ENCODE assay signal across 10 mouse cellular contexts in genomic region chr14:60636608-60636980, GRCm38 (mm10). TPM values are rescaled to one million over a fixed set of nuclear protein-coding genes. Genes with fewer than 3 reads are reported as not detected.
A peak's percentile ranks its signal among the peaks of the same experiment; 100 is the strongest.
DNase-seq lines count a peak whose midpoint lies in the region; ATAC-seq and TF ChIP-seq lines count a peak whose summit lies in the region.
"Had no signal": no experiment of that assay in that cellular context is flagged by ENCODE, and none has a peak within 500 bp of the region (broad histone marks: within the 10 kb centered on the region; RNA-seq: fewer than 3 reads in every experiment).

No protein-coding gene starts in this region.

- peaks cover 32% of the 10 kb centered on the region for H3K4me1 ChIP-seq in liver, adult 2 months (ENCODE audit: control insufficient read depth, insufficient read depth, low read length)
- peaks cover 10% of the 10 kb centered on the region; the same call in 1 of the 2 replicates for H3K4me1 ChIP-seq in forebrain, postnatal 0 days (ENCODE audit: insufficient read depth)
- H3K4me1 ChIP-seq in liver, embryonic 11.5 days (replicated peaks; ENCODE audit: control insufficient read depth, insufficient read depth, low read length), result peaks cover 4% of the 10 kb centered on the region
- peaks cover 52% of the 10 kb centered on the region for H3K4me1 ChIP-seq in neural tube, embryonic 15.5 days

- peak overlapping the region; percentile 99 for H3K27ac ChIP-seq in liver, adult 2 months (replicated peaks; ENCODE audit: insufficient read depth, low read depth, low read length)
- H3K27ac ChIP-seq in forebrain, postnatal 0 days (ENCODE audit: low read depth, low read length), result no peak overlapping the region
- H3K27ac ChIP-seq in liver, embryonic 11.5 days (ENCODE audit: low read depth, low read length), result peak overlapping the region; percentile 21; the same call in 1 of the 2 replicates
- no peak overlapping the region for H3K27ac ChIP-seq in neural tube, embryonic 15.5 days (replicated peaks)

- 25% methylated on average over 2 of the region's 2 CpGs for WGBS in liver, adult 2 months
- 5% methylated on average over 2 of the region's 2 CpGs for WGBS in forebrain, postnatal 0 days
- WGBS in liver, embryonic 11.5 days, result 45% methylated on average over 2 of the region's 2 CpGs
- 9% methylated on average over 2 of the region's 2 CpGs for WGBS in neural tube, embryonic 15.5 days

- no peak for ATAC-seq in forebrain, postnatal 0 days
- ATAC-seq in liver, embryonic 11.5 days (replicated peaks; ENCODE audit: low FRiP score), result no peak
- no peak for ATAC-seq in neural tube, embryonic 15.5 days (ENCODE audit: low FRiP score)

- H3K79me2 ChIP-seq in liver, adult 2 months (ENCODE audit: control insufficient read depth, insufficient read depth, low read length), result peaks cover 27% of the 10 kb centered on the region; the same call in 1 of the 2 replicates

- H3K4me3 ChIP-seq in liver, adult 2 months (ENCODE audit: insufficient read depth, low read depth, low read length), result no peak overlapping the region
- H3K4me3 ChIP-seq in forebrain, postnatal 0 days (ENCODE audit: low read depth, low read length), result no peak overlapping the region; the same call in 1 of the 2 replicates
- H3K4me3 ChIP-seq in liver, embryonic 11.5 days (ENCODE audit: low read depth, low read length), result no peak overlapping the region
- H3K4me3 ChIP-seq in neural tube, embryonic 15.5 days (replicated peaks), result peak overlapping the region; percentile 8

- H3K9me3 ChIP-seq in forebrain, postnatal 0 days (ENCODE audit: low read length), result no peaks in the 10 kb centered on the region
- H3K9me3 ChIP-seq in liver, embryonic 11.5 days (ENCODE audit: control insufficient read depth, low read length), result no peaks in the 10 kb centered on the region
- H3K9me3 ChIP-seq in neural tube, embryonic 15.5 days (replicated peaks), result no peaks in the 10 kb centered on the region

- no peak overlapping the region for H3K9ac ChIP-seq in liver, adult 2 months (ENCODE audit: low read depth, low read length)
- no peak overlapping the region for H3K9ac ChIP-seq in forebrain, postnatal 0 days
- no peak overlapping the region for H3K9ac ChIP-seq in liver, embryonic 11.5 days (ENCODE audit: low read depth, low read length)
- H3K9ac ChIP-seq in neural tube, embryonic 15.5 days (replicated peaks), result no peak overlapping the region

- no peak for TF ChIP-seq POLR2A in liver, adult 2 months (IDR thresholded peaks at IDR 0.05; ENCODE audit: extremely low read depth, insufficient read depth, low read length)

- H3K36me3 ChIP-seq in liver, adult 2 months (ENCODE audit: control insufficient read depth, insufficient read depth, low read length), result peaks cover 3% of the 10 kb centered on the region; the same call in 1 of the 2 replicates
- no peaks in the 10 kb centered on the region for H3K36me3 ChIP-seq in forebrain, postnatal 0 days (ENCODE audit: insufficient read depth)
- H3K36me3 ChIP-seq in liver, embryonic 11.5 days (ENCODE audit: control insufficient read depth, insufficient read depth, low read length), result no peaks in the 10 kb centered on the region; the same call in 1 of the 2 replicates
- H3K36me3 ChIP-seq in neural tube, embryonic 15.5 days, result no peaks in the 10 kb centered on the region
- H3K36me3 ChIP-seq: G1E had no signal

- TF ChIP-seq CTCF in liver, adult 2 months (IDR thresholded peaks at IDR 0.05; ENCODE audit: low read depth, low read length), result no peak
- TF ChIP-seq CTCF in forebrain, postnatal 0 days (IDR thresholded peaks at IDR 0.05; ENCODE audit: low read depth), result no peak

- peak overlapping the region; percentile 97 for H3K4me2 ChIP-seq in forebrain, postnatal 0 days (ENCODE audit: low read depth)
- H3K4me2 ChIP-seq in liver, embryonic 11.5 days, result peak overlapping the region; percentile 96
- peak overlapping the region; percentile 100 for H3K4me2 ChIP-seq in neural tube, embryonic 15.5 days

- no peaks in the 10 kb centered on the region for H3K27me3 ChIP-seq in liver, adult 2 months (ENCODE audit: control insufficient read depth, insufficient read depth, low read length)
- H3K27me3 ChIP-seq in forebrain, postnatal 0 days (ENCODE audit: insufficient read depth, low read length), result no peaks in the 10 kb centered on the region
- H3K27me3 ChIP-seq in liver, embryonic 11.5 days (replicated peaks; ENCODE audit: control insufficient read depth, insufficient read depth, low read length), result peaks cover 4% of the 10 kb centered on the region; the same call in 1 of the 2 replicates
- H3K27me3 ChIP-seq in neural tube, embryonic 15.5 days (replicated peaks), result no peaks in the 10 kb centered on the region

- DNase-seq in liver, adult 2 months (ENCODE audit: extremely low read depth, low read depth, low spot score), result peak; percentile 98
- DNase-seq in liver, result no peak
- DNase-seq in forebrain, postnatal 0 days, result no peak
- no peak for DNase-seq in liver, embryonic 11.5 days (ENCODE audit: low spot score)
- DNase-seq in right cerebral cortex, postnatal 10 days (ENCODE audit: low spot score in 2 of 2), result no peak
- DNase-seq in embryo, embryonic 11 days, result no peak
- DNase-seq in adrenal gland, postnatal 36 days, result no peak
- DNase-seq: gastrocnemius, postnatal 36 days had no signal

RNA-seq across cellular contexts. Expression of gene Spata13, which starts 2.8 kb away (rescaled TPM):
- total RNA-seq in liver, adult 2 months (2014; rRNA removed), result 20.6 and 47.8 TPM in 2 replicates
- polyA plus RNA-seq in liver, adult 2 months (2012; rRNA removed), result 9.7 and 11.9 TPM in 2 replicates
- total RNA-seq in forebrain, postnatal 0 days (2014; rRNA removed), result 28.1 and 43.6 TPM in 2 replicates
- polyA plus RNA-seq in forebrain, postnatal 0 days (2015; fragmentation: Nextera tagmentation; extraction: Ambion mirVana), result 10.7 and 17.3 TPM in 2 replicates
- polyA plus RNA-seq in liver, embryonic 11.5 days (2014; fragmentation: Nextera tagmentation; extraction: Ambion mirVana), result 14.0 and 16.1 TPM in 2 replicates
- 22.7 and 22.9 TPM in 2 replicates for polyA plus RNA-seq in neural tube, embryonic 15.5 days (2015; fragmentation: Nextera tagmentation; extraction: Ambion mirVana)
- 100 to 1,000 TPM; 152 to 167 TPM for total RNA-seq in adrenal gland, postnatal 36 days (2021)

Comparison
In these comparisons a context has a peak if more than half of its experiments do, and no peak if none do; other contexts are left out.
1. H3K27ac ChIP-seq: peak in liver, adult 2 months (single experiment) and liver, embryonic 11.5 days (single experiment); none in forebrain, postnatal 0 days (single experiment) and neural tube, embryonic 15.5 days (single experiment).
2. Peak in every context shown above with its lines, with median percentiles within 50 percentile points of each other: H3K4me2 ChIP-seq.